Mouse (Mus musculus): ENCODE data around the gene Dmgdh.

- TF ChIP-seq CTCF (IDR thresholded peaks at IDR 0.05; ENCODE audit: low read depth, low read length) (no peak), POLR2A (IDR thresholded peaks at IDR 0.05; ENCODE audit: insufficient read depth, low read length) (no peak)
Measured at GRCm38 (mm10) chr13:93698866-93699265, 24.6 kb downstream of the Dmgdh start.
